Comparison of ENCODE assay signal across 11 mouse cellular contexts in genomic region chr5:82060679-82061078, GRCm38 (mm10).
DNase-seq lines count a peak whose midpoint lies in the region; ATAC-seq and TF ChIP-seq lines count a peak whose summit lies in the region.
"Had no signal": no experiment of that assay in that cellular context is flagged by ENCODE, and none has a peak within 500 bp of the region (broad histone marks: within the 10 kb centered on the region; RNA-seq: fewer than 3 reads in every experiment).

No protein-coding gene starts in this region.

- peak; percentile 41 for DNase-seq in hindbrain, embryonic 11.5 days (ENCODE audit: low spot score)
- DNase-seq in hindbrain, embryonic 10.5 days (ENCODE audit: low spot score) = no peak
- DNase-seq in neural tube, embryonic 11.5 days (ENCODE audit: low spot score) = peak; percentile 12
- DNase-seq in neural tube, embryonic 10.5 days (ENCODE audit: extremely low spot score, low spot score) = no peak
- DNase-seq in brain, embryonic 14.5 days (ENCODE audit: low read depth) = peak; percentile 35
- peak; percentile 10 for DNase-seq in mesoderm, embryonic 11.5 days (ENCODE audit: low read depth, low spot score)
- no peak for DNase-seq in gastrocnemius, postnatal 4 days (ENCODE audit: low spot score in 2 of 2)
- no peak for DNase-seq in heart, adult 18-20 months
- DNase-seq: adrenal gland, postnatal 25 days had no signal

- H3K9me3 ChIP-seq in hindbrain, embryonic 11.5 days (ENCODE audit: control insufficient read depth, low read length) = no peaks in the 10 kb centered on the region
- no peaks in the 10 kb centered on the region for H3K9me3 ChIP-seq in hindbrain, embryonic 10.5 days
- H3K9me3 ChIP-seq in neural tube, embryonic 11.5 days (ENCODE audit: control insufficient read depth, low read length) = no peaks in the 10 kb centered on the region

- no peak for ATAC-seq in hindbrain, embryonic 11.5 days (ENCODE audit: low FRiP score)
- ATAC-seq in neural tube, embryonic 11.5 days (ENCODE audit: insufficient read depth, low FRiP score, low TSS enrichment) = no peak

- no peak overlapping the region for H3K4me2 ChIP-seq in hindbrain, embryonic 11.5 days (replicated peaks; ENCODE audit: low read depth, low read length)
- no peak overlapping the region for H3K4me2 ChIP-seq in neural tube, embryonic 11.5 days (ENCODE audit: low read depth)
- H3K4me2 ChIP-seq: limb, embryonic 12.5 days had no signal

- no peaks in the 10 kb centered on the region for H3K27me3 ChIP-seq in hindbrain, embryonic 11.5 days (ENCODE audit: control insufficient read depth, insufficient read depth, low read length)
- H3K27me3 ChIP-seq in hindbrain, embryonic 10.5 days (ENCODE audit: insufficient read depth, poor library complexity, severe bottlenecking) = no peaks in the 10 kb centered on the region
- no peaks in the 10 kb centered on the region for H3K27me3 ChIP-seq in neural tube, embryonic 11.5 days (ENCODE audit: control insufficient read depth, insufficient read depth, low read length)
- H3K27me3 ChIP-seq: limb, embryonic 12.5 days had no signal

- H3K36me3 ChIP-seq in hindbrain, embryonic 11.5 days (ENCODE audit: control insufficient read depth, insufficient read depth, low read length) = no peaks in the 10 kb centered on the region
- no peaks in the 10 kb centered on the region for H3K36me3 ChIP-seq in hindbrain, embryonic 10.5 days
- no peaks in the 10 kb centered on the region for H3K36me3 ChIP-seq in neural tube, embryonic 11.5 days (ENCODE audit: control insufficient read depth, insufficient read depth, low read length)
- H3K36me3 ChIP-seq: limb, embryonic 12.5 days had no signal

- no peak overlapping the region for H3K9ac ChIP-seq in hindbrain, embryonic 11.5 days (ENCODE audit: low read depth, low read length)
- no peak overlapping the region for H3K9ac ChIP-seq in neural tube, embryonic 11.5 days (ENCODE audit: low read length)
- H3K9ac ChIP-seq: limb, embryonic 12.5 days had no signal

- H3K27ac ChIP-seq in hindbrain, embryonic 11.5 days (ENCODE audit: low read depth, low read length) = no peak overlapping the region
- no peak overlapping the region for H3K27ac ChIP-seq in hindbrain, embryonic 10.5 days
- no peak overlapping the region for H3K27ac ChIP-seq in neural tube, embryonic 11.5 days (ENCODE audit: low read depth, low read length)
- H3K27ac ChIP-seq: limb, embryonic 12.5 days had no signal

- H3K4me1 ChIP-seq in hindbrain, embryonic 11.5 days (replicated peaks; ENCODE audit: control insufficient read depth, insufficient read depth, low read length) = no peaks in the 10 kb centered on the region
- H3K4me1 ChIP-seq in hindbrain, embryonic 10.5 days (replicated peaks) = no peaks in the 10 kb centered on the region
- no peaks in the 10 kb centered on the region for H3K4me1 ChIP-seq in neural tube, embryonic 11.5 days (ENCODE audit: control insufficient read depth, insufficient read depth, low read length)
- H3K4me1 ChIP-seq: limb, embryonic 12.5 days had no signal

- peak; percentile 14; the same call in 1 of the 2 replicates for TF ChIP-seq CTCF in brain, embryonic 14.5 days (IDR thresholded peaks at IDR 0.05; ENCODE audit: borderline replicate concordance, extremely low read depth, insufficient read depth, insufficient read length)

- no peak for TF ChIP-seq POLR2A in brain, embryonic 14.5 days (IDR thresholded peaks at IDR 0.05; ENCODE audit: borderline replicate concordance, extremely low read depth, insufficient read depth, insufficient read length, poor library complexity, severe bottlenecking)

- 63% methylated on average over 1 of the region's 1 CpGs for WGBS in hindbrain, embryonic 11.5 days
- WGBS in hindbrain, embryonic 10.5 days = 55% methylated on average over 1 of the region's 1 CpGs
- WGBS in neural tube, embryonic 11.5 days = 56% methylated on average over 1 of the region's 1 CpGs

- H3K4me3 ChIP-seq in hindbrain, embryonic 11.5 days (ENCODE audit: low read depth, low read length) = no peak overlapping the region
- H3K4me3 ChIP-seq in hindbrain, embryonic 10.5 days = no peak overlapping the region
- H3K4me3 ChIP-seq in neural tube, embryonic 11.5 days (ENCODE audit: low read depth, low read length) = no peak overlapping the region
- H3K4me3 ChIP-seq: limb, embryonic 12.5 days; myocyte had no signal

Comparison
In these comparisons a context has a peak if more than half of its experiments do, and no peak if none do; other contexts are left out.
1. DNase-seq: peak in hindbrain, embryonic 11.5 days (single experiment), neural tube, embryonic 11.5 days (single experiment), brain, embryonic 14.5 days (single experiment) and mesoderm, embryonic 11.5 days (single experiment); none in hindbrain, embryonic 10.5 days (single experiment), neural tube, embryonic 10.5 days (single experiment), gastrocnemius, postnatal 4 days (0 of 2) and heart, adult 18-20 months (0 of 2).